Mouse (Mus musculus) spleen, postnatal 4 days (tissue): ENCODE measurements around the gene Rab17.
A peak's percentile ranks its signal among the peaks of the same experiment; 100 is the strongest.

ENCODE experiments used
- DNase-seq, 2 experiments: peaks; one replicate each; pipeline ENCODE4 v3.0.0; 2022; ENCODE audit warnings: low spot score in 2 of 2

Gene Rab17

DNA sequence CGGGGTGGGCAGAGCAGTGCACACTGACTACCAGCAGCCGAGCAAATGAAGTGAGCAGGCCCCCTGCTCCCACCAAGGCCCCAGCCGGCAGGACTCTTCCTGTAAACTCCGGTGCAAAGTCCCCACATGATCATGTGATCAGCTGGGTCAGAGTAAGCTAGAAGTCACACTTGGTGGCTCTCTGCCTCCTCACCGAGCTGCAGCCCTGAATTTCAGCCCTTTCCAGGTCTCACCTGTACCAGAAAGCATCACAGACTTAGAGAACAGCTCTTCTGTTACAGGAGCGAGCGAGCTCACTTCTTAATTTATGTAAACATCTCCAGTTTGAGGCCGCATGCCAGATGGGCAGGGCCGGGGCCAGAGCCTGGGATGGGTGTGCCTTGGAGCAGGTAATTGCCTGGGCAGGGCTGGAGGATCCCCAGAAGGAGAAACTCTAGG is at the start of gene Rab17:
Rab17 (minus strand) TSS at position 315 of the 438 bp plus-strand sequence.
- no peak for DNase-seq

DNA sequence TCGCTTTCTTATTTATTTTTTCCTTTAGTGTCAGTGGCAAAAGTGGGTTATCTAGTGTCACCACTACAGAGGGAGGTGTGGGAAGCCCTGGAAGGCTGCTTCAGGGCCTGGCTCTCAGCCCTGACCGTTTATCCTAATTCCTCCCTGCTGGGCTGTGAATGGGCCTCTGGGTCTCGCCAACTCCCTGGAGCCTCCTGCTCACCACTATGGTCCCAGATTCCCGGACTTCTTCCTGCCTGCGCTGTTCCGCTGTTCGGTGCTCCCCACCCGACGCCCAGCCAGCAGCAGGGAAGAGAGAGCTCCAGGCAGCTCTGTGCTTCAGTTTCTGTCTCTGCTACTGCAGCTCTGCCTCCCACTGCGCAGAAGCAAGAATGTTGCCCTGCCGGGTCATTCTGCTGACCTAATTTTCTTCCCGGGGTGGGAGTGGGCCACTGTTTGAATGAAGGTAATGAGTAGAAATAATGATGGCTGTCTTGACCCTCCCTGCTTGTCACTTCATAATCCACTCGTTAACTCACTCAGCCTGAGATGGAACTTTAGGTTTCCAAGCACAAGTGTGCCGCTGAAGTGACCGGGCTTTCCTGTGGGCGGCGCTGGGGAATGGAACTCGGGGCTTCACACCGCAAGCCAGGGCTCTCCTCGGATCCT is 47.8 kb upstream of the Rab17 start:
- DNase-seq, result no peak

GRCm38 (mm10) chr1:91015571-91015970 is 46.1 kb upstream of the Rab17 start:
- DNase-seq, result no peak

GRCm38 (mm10) chr1:91013803-91014202 is 44.3 kb upstream of the Rab17 start:
- no peak for DNase-seq

DNA sequence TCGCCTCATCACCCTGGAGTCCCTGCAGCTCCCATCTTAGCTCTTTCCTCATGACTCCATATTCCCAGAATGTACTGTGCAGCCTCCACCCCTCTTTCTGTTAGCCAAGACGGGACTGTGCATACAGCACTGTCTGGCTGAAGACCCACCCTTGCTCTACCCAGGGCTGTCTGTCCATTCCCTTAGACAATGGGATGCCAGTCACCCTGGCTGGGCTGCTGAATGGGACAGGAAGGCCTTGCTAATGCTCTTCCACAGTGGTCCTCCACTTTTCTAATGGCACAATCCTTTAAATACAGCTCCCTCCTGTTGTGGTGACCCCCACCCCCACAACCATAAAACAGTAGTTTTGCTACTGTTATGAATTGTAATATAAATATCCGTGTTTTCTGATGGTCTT is 41.9 kb upstream of the Rab17 start:
- no peak for DNase-seq

GRCm38 (mm10) chr1:91010716-91011115 is 41.3 kb upstream of the Rab17 start:
- DNase-seq, result no peak

DNA sequence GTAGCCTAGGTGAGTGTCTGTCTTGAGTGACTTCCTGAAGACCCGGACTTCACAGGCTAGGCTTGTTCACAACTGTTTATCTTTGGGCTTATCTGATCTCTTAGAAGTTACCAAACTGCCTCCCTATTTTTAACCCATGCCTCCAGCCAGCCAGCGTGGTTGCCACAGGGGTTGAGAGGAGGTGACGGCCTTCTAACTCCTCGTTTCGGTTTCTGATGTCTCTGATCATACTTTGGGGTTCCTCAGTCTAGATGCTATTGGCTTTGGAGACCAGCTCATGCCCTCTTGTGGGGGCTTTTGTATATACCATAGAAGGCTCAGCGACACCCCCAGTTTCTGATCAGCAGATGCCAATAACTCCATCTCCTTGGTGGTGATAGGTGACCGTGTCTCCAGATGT is 40.8 kb upstream of the Rab17 start:
- DNase-seq, result no peak

- DNase-seq, result no peak
Measured at GRCm38 (mm10) chr1:91009266-91009665, 39.8 kb upstream of the Rab17 start.

DNA sequence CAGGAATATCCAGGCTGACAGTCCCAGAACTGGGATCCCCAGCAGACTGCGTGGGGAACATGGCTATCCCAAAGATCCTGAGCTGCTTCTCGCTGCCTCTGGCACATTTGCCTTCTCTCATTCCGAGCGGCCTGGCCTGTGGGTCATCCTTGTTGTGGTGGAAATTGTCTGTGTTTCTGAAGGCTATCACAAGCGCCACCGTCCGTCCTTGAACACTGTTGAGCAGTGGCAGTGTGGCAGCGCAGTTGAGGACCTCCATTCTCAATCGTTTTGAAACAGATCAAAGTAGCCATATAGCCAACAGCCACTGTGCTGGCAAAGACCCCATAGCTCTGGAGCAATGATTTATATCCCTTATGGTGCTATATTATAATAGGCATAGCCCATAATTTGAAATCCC is 39.3 kb upstream of the Rab17 start:
- DNase-seq, result no peak

GRCm38 (mm10) chr1:91008147-91008682 is 38.8 kb upstream of the Rab17 start:
- no peak for DNase-seq

- DNase-seq, result no peak
Measured at GRCm38 (mm10) chr1:91006708-91007107, 37.2 kb upstream of the Rab17 start.

DNA sequence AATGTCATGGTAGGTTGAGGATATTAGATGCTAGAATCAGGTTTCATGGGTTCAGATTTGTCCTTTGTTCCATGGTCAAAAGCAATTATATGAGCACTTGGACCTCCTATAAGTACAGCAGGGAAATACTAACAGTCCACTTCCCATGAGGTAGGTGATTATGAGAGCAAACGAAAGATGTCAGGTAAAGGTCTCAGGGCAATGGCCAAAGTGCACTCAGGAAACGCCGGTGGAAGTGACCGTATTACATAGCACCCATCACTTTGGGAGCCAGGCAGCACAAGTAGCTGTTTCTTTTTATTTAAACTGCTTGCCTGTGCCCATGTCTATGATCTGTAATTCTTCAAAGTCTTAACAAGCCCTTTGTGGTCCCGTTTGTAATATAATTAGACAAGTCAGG is 36.6 kb upstream of the Rab17 start:
- no peak for DNase-seq

DNA sequence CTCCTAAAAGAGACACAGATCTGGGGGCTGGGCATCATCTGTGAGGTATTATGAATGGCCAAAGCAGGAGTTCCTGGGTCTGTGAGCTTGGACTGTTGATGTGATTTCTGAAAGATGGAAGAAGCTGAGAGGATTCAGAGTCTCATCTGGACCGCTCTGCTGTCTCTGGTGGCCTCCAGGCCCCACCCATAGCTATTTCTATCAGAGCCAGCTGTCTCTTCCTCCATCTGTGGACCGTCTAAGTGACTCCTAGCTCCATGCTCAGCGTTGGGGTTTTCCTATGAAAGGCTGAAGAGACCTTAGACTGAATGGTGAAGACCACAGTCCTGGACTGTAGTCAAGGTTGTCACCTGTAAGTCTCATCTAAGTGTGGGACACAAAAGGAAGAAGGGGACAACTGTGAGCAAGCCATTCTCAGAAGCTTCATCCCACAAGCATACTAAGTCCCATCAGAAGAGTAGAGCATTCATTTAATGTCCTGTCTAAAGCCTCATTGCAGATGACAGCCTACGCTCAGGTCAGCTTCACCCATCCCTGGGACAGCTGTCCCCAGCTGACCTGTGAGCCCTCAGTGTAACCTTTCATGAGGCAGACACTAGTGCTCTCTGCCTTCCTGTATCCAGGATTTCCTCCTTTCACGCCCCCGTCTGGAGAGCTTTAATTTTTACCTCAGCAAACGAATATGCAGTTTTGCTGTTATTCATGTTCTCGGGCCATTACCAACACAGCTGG is 34.2 kb upstream of the Rab17 start:
- no peak for DNase-seq

GRCm38 (mm10) chr1:91002641-91003040 is 33.2 kb upstream of the Rab17 start:
- no peak for DNase-seq

GRCm38 (mm10) chr1:91001871-91002539 is 32.5 kb upstream of the Rab17 start:
- DNase-seq, result peak in 1 of 2 experiments; percentile 54

DNA sequence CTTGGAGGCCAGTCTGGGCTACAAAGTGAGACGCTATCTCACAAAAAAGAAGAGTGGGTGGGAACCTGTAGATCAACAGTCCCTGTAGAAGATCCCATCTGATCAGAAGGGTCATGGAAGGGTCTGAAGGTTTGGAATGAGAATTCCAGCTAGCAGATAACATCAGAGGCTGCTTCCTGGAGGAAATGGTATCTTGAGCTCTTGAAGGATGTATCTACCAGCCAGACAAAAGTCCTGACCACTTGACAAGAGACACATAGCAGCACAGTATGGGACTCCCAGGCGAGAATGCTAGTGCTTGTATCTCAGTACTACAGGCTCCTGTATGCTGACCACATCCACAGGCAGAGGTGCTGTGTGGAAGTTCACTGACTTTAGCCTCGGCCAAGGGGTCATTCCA is 31.6 kb upstream of the Rab17 start:
- DNase-seq, result no peak

GRCm38 (mm10) chr1:90999911-91000601 is 30.6 kb upstream of the Rab17 start:
- DNase-seq, result peak in 1 of 2 experiments; percentile 53

- DNase-seq, result peak in 1 of 2 experiments; percentile 63
Measured at GRCm38 (mm10) chr1:90998891-90999611, 29.6 kb upstream of the Rab17 start.

DNA sequence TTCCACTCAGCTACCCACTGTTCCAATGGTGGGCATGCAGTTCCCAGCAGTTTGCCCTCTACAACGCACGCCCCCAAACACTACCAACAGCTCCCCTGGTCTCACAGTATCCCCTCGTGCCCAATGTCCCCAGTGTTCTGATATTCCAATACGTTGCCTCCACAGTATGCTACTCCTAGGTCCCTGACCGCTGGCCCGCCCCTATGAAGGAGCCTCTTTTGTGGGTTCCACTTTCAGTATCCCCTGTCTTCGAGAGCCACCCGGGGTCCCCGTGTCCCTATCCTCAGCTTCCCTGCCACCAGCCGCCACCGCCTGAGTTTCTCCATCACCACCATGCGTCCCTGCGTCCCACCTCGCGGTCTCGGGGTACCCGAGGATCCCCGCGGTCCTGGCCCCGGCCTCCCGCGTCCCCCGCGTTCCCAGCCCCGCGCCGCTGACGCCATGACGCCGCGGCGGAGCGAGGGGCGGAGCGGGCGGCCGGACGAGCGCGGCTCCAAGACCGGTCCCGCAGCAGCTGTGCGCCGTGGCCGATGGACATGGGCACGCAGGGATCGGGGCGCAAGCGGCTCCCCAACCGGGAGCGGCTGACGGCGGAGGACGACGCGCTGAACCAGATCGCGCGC is 28.9 kb upstream of the Rab17 start, which contains the start of gene Lrrfip1:
Lrrfip1 (plus strand) TSS at position 470 of the 623 bp plus-strand sequence.
- DNase-seq, result peak in 1 of 2 experiments; percentile 67

- no peak for DNase-seq
Measured at GRCm38 (mm10) chr1:90997641-90998040, 28.2 kb upstream of the Rab17 start.

GRCm38 (mm10) chr1:90997136-90997535 is 27.7 kb upstream of the Rab17 start:
- no peak for DNase-seq
